Mouse (Mus musculus): Measurements from ENCODE around the gene C87436.
A peak's percentile ranks its signal among the peaks of the same experiment; 100 is the strongest.

The C87436 gene

GRCm38 (mm10) chr6:86438272-86439118 is at the start of gene C87436:
Gene C87436, plus strand, starts transcription at chr6:86438374.
- peak; percentile 95 for DNase-seq

- no peak for DNase-seq
These were observed 49.7 kb upstream of the C87436 start for GRCm38 (mm10) chr6:86388461-86388860.

- no peak for DNase-seq
These were observed 46.8 kb upstream of the C87436 start for GRCm38 (mm10) chr6:86391326-86391725.

- no peak for DNase-seq
These were observed 45.0 kb upstream of the C87436 start for GRCm38 (mm10) chr6:86393187-86393586.

- DNase-seq: peak; percentile 49
These were observed 44.0 kb upstream of the C87436 start for GRCm38 (mm10) chr6:86394078-86394720.

GRCm38 (mm10) chr6:86395021-86395420 is 43.2 kb upstream of the C87436 start:
- peak; percentile 29 for DNase-seq

GRCm38 (mm10) chr6:86395969-86396368 is 42.2 kb upstream of the C87436 start:
- peak; percentile 23 for DNase-seq

- peak; percentile 90 for DNase-seq
These were observed 41.5 kb upstream of the C87436 start, which contains the start of gene Pcyox1 for GRCm38 (mm10) chr6:86396581-86397256. Gene Pcyox1, minus strand, starts transcription at chr6:86397154.

- peak; percentile 22 for DNase-seq
These were observed 40.8 kb upstream of the C87436 start for GRCm38 (mm10) chr6:86397257-86397980.

GRCm38 (mm10) chr6:86398986-86399385 is 39.2 kb upstream of the C87436 start:
- DNase-seq: no peak

GRCm38 (mm10) chr6:86399995-86400394 is 38.2 kb upstream of the C87436 start:
- DNase-seq: no peak

GRCm38 (mm10) chr6:86400972-86401371 is 37.2 kb upstream of the C87436 start:
- peak; percentile 57 for DNase-seq

- DNase-seq: no peak
These were observed 35.2 kb upstream of the C87436 start for GRCm38 (mm10) chr6:86402681-86403607.

- no peak for DNase-seq
These were observed 34.5 kb upstream of the C87436 start for GRCm38 (mm10) chr6:86403728-86404099.

GRCm38 (mm10) chr6:86404100-86404861 is 33.9 kb upstream of the C87436 start, which contains the start of gene Tia1:
Gene Tia1, plus strand, starts transcription at chr6:86404219.
- DNase-seq: peak; percentile 99

GRCm38 (mm10) chr6:86404996-86405395 is 33.2 kb upstream of the C87436 start:
- no peak for DNase-seq

GRCm38 (mm10) chr6:86406306-86406705 is 31.9 kb upstream of the C87436 start:
- no peak for DNase-seq

- DNase-seq: no peak
These were observed 19.5 kb upstream of the C87436 start for GRCm38 (mm10) chr6:86418711-86419110.

- no peak for DNase-seq
These were observed 18.9 kb upstream of the C87436 start for GRCm38 (mm10) chr6:86419239-86419638.

GRCm38 (mm10) chr6:86420491-86420890 is 17.7 kb upstream of the C87436 start:
- DNase-seq: no peak

GRCm38 (mm10) chr6:86426358-86426757 is 11.8 kb upstream of the C87436 start, which contains the start of gene Gm44790:
Gene Gm44790, plus strand, starts transcription at chr6:86426658.
- DNase-seq: no peak

Data from cerebellum, adult 9-11 months (tissue).